Mouse (Mus musculus): Measurements from ENCODE around the gene AC131692.1. TPM values are rescaled to one million over a fixed set of nuclear protein-coding genes. Genes with fewer than 3 reads are reported as not detected.

AC131692.1 gene
- polyA plus RNA-seq, 1 experiment from 2014 or later = 0.21 TPM

GRCm38 (mm10) chr19:6144842-6145241 lies 50.6 kb downstream of the AC131692.1 start:
- Histone ChIP-seq H3K27ac (no peak overlapping the region), H3K4me1 (peaks cover 12% of the 10 kb centered on the region), H3K9me3 (no peaks in the 10 kb centered on the region), H3K4me2 (no peak overlapping the region), H3K27me3 (no peaks in the 10 kb centered on the region), H3K4me3 (no peak overlapping the region), H3K9ac (no peak overlapping the region), H3K36me3 (no peaks in the 10 kb centered on the region)
- 60% methylated on average over 5 of the region's 5 CpGs for WGBS
- no peak for ATAC-seq (ENCODE audit: borderline replicate concordance, extremely low read depth, low FRiP score, low TSS enrichment)

Small RNAs within 50 kb of the gene (microRNA-seq; reads per million reads assigned to microRNA genes)
- gene Mir6988 = 0.74 reads per million

Other genes starting within 250 kb of the AC131692.1 start
- gene Frmd8, start 219.1 kb upstream of the AC131692.1 start, polyA plus RNA-seq (2015; fragmentation: Nextera tagmentation; extraction: Ambion mirVana) = 50.7 and 53.0 TPM in 2 replicates
- 4.2 and 5.6 TPM in 2 replicates for gene Slc25a45, start 216.6 kb upstream of the AC131692.1 start, polyA plus RNA-seq (2015; fragmentation: Nextera tagmentation; extraction: Ambion mirVana)
- 3.2 and 3.6 TPM in 2 replicates for gene Tigd3, start 200.3 kb upstream of the AC131692.1 start, polyA plus RNA-seq (2015; fragmentation: Nextera tagmentation; extraction: Ambion mirVana)
- 142 and 147 TPM in 2 replicates for gene Dpf2, start 181.4 kb upstream of the AC131692.1 start, polyA plus RNA-seq (2015; fragmentation: Nextera tagmentation; extraction: Ambion mirVana)
- gene Cdc42ep2, start 169.6 kb upstream of the AC131692.1 start, polyA plus RNA-seq (2015; fragmentation: Nextera tagmentation; extraction: Ambion mirVana) = 12.0 and 14.1 TPM in 2 replicates
- gene Pola2, start 130.2 kb upstream of the AC131692.1 start, polyA plus RNA-seq (2015; fragmentation: Nextera tagmentation; extraction: Ambion mirVana) = 72.3 and 75.3 TPM in 2 replicates
- not detected in 2 replicates for gene Slc22a20, start 108.3 kb upstream of the AC131692.1 start, polyA plus RNA-seq (2015; fragmentation: Nextera tagmentation; extraction: Ambion mirVana)
- gene Capn1, start 78.5 kb upstream of the AC131692.1 start, polyA plus RNA-seq (2015; fragmentation: Nextera tagmentation; extraction: Ambion mirVana) = 8.8 and 11.6 TPM in 2 replicates
- gene Syvn1, start 47.8 kb upstream of the AC131692.1 start, polyA plus RNA-seq (2015; fragmentation: Nextera tagmentation; extraction: Ambion mirVana) = 24.3 and 25.8 TPM in 2 replicates
- 75.8 and 76.2 TPM in 2 replicates for gene Mrpl49, start 36.6 kb upstream of the AC131692.1 start, polyA plus RNA-seq (2015; fragmentation: Nextera tagmentation; extraction: Ambion mirVana)
- gene Fau, start 36.6 kb upstream of the AC131692.1 start, polyA plus RNA-seq (2015; fragmentation: Nextera tagmentation; extraction: Ambion mirVana) = 709 and 773 TPM in 2 replicates
- gene Znhit2, start 33.2 kb upstream of the AC131692.1 start, polyA plus RNA-seq (2015; fragmentation: Nextera tagmentation; extraction: Ambion mirVana) = 33.5 and 33.8 TPM in 2 replicates
- 10.4 and 13.9 TPM in 2 replicates for gene Tm7sf2, start 26.0 kb upstream of the AC131692.1 start, polyA plus RNA-seq (2015; fragmentation: Nextera tagmentation; extraction: Ambion mirVana)
- 71.6 and 77.5 TPM in 2 replicates for gene Vps51, start 17.2 kb upstream of the AC131692.1 start, polyA plus RNA-seq (2015; fragmentation: Nextera tagmentation; extraction: Ambion mirVana)
- gene Tmem262, start 14.4 kb upstream of the AC131692.1 start, polyA plus RNA-seq (2015; fragmentation: Nextera tagmentation; extraction: Ambion mirVana) = not detected in 2 replicates
- gene Gm28374, start 12.2 kb upstream of the AC131692.1 start, polyA plus RNA-seq (2015; fragmentation: Nextera tagmentation; extraction: Ambion mirVana) = 1.1 and 1.5 TPM in 2 replicates
- gene Zfpl1, start 9.5 kb upstream of the AC131692.1 start, polyA plus RNA-seq (2015; fragmentation: Nextera tagmentation; extraction: Ambion mirVana) = 74.0 and 78.4 TPM in 2 replicates
- 47.2 and 48.1 TPM in 2 replicates for gene Cdca5, start 9.4 kb upstream of the AC131692.1 start, polyA plus RNA-seq (2015; fragmentation: Nextera tagmentation; extraction: Ambion mirVana)
- 0.34 and 0.41 TPM in 2 replicates for gene Naaladl1, start 11.4 kb downstream of the AC131692.1 start, polyA plus RNA-seq (2015; fragmentation: Nextera tagmentation; extraction: Ambion mirVana)
- gene Sac3d1, start 24.2 kb downstream of the AC131692.1 start, polyA plus RNA-seq (2015; fragmentation: Nextera tagmentation; extraction: Ambion mirVana) = 48.6 and 49.8 TPM in 2 replicates
- 33.1 TPM in 2 replicates for gene Snx15, start 33.9 kb downstream of the AC131692.1 start, polyA plus RNA-seq (2015; fragmentation: Nextera tagmentation; extraction: Ambion mirVana)
- gene Batf2, start 46.6 kb downstream of the AC131692.1 start, polyA plus RNA-seq (2015; fragmentation: Nextera tagmentation; extraction: Ambion mirVana) = 0.42 and 0.56 TPM in 2 replicates
- gene Arl2, start 47.1 kb downstream of the AC131692.1 start, polyA plus RNA-seq (2015; fragmentation: Nextera tagmentation; extraction: Ambion mirVana) = 96.9 and 106 TPM in 2 replicates
- gene Majin, start 90.0 kb downstream of the AC131692.1 start, polyA plus RNA-seq (2015; fragmentation: Nextera tagmentation; extraction: Ambion mirVana) = not detected in 2 replicates
- gene Gpha2, start 132.0 kb downstream of the AC131692.1 start, polyA plus RNA-seq (2015; fragmentation: Nextera tagmentation; extraction: Ambion mirVana) = 0.48 TPM in 1 of 2 replicates, not detected in the other
- 17.1 and 19.2 TPM in 2 replicates for gene Ppp2r5b, start 141.5 kb downstream of the AC131692.1 start, polyA plus RNA-seq (2015; fragmentation: Nextera tagmentation; extraction: Ambion mirVana)
- gene Atg2a, start 147.2 kb downstream of the AC131692.1 start, polyA plus RNA-seq (2015; fragmentation: Nextera tagmentation; extraction: Ambion mirVana) = 8.9 and 9.3 TPM in 2 replicates
- 66.7 and 76.1 TPM in 2 replicates for gene Ehd1, start 182.3 kb downstream of the AC131692.1 start, polyA plus RNA-seq (2015; fragmentation: Nextera tagmentation; extraction: Ambion mirVana)
- 0.77 and 0.92 TPM in 2 replicates for gene Cdc42bpg, start 212.0 kb downstream of the AC131692.1 start, polyA plus RNA-seq (2015; fragmentation: Nextera tagmentation; extraction: Ambion mirVana)
- 82.6 and 85.7 TPM in 2 replicates for gene Men1, start 240.6 kb downstream of the AC131692.1 start, polyA plus RNA-seq (2015; fragmentation: Nextera tagmentation; extraction: Ambion mirVana)
- 19.2 and 22.9 TPM in 2 replicates for gene Map4k2, start 246.7 kb downstream of the AC131692.1 start, polyA plus RNA-seq (2015; fragmentation: Nextera tagmentation; extraction: Ambion mirVana)

Data from lung, embryonic 15.5 days (tissue).